ENCODE assay signal across 16 mouse cellular contexts in the genomic region with DNA sequence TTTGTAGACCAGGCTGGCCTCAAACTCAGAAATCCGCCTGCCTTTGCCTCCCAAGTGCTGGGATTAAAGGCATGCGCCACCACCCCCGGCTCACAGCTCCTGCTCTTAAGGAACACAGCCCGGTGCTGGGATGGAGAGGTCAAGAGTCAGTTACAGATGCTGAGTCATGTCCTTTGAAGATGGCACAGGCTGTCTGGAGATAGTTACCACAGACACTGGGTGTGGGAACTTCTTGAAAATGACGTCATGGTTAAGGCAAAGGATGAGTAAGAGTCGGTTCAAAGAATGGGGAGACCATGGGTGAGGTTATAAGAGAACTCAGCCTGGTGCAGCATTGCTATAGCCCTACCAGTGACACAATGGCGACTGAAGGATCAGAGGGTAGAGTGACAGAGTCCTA. TPM values are rescaled to one million over a fixed set of nuclear protein-coding genes. Genes with fewer than 3 reads are reported as not detected.
DNase-seq lines count a peak whose midpoint lies in the region; ATAC-seq and TF ChIP-seq lines count a peak whose summit lies in the region.
"Had no signal": no experiment of that assay in that cellular context is flagged by ENCODE, and none has a peak within 500 bp of the region (broad histone marks: within the 10 kb centered on the region; RNA-seq: fewer than 3 reads in every experiment).

No protein-coding gene starts in this region.

- ATAC-seq in stomach, embryonic 15.5 days (ENCODE audit: insufficient read depth, low FRiP score, low read depth), result peak; percentile 66; the same call in 1 of the 2 replicates
- no peak; the same call in 1 of the 2 replicates for ATAC-seq in stomach, postnatal 0 days (ENCODE audit: low FRiP score, low TSS enrichment)
- ATAC-seq in granulocyte monocyte progenitor cell, adult 5-6 weeks (replicated peaks; ENCODE audit: poor library complexity, severe bottlenecking), result 0 out of 2 replicates have a peak, but pooled peaks have one; percentile 30

- no peak overlapping the region for H3K4me3 ChIP-seq in stomach, embryonic 15.5 days (replicated peaks)
- no peak overlapping the region for H3K4me3 ChIP-seq in stomach, postnatal 0 days (ENCODE audit: low read depth, low read length)
- no peak overlapping the region for H3K4me3 ChIP-seq in myocyte
- H3K4me3 ChIP-seq: heart, embryonic 15.5 days; hindbrain, embryonic 15.5 days; limb, embryonic 10.5 days had no signal

- no peaks in the 10 kb centered on the region for H3K79me2 ChIP-seq in myocyte (ENCODE audit: control insufficient read depth, insufficient read depth)

- no peak for TF ChIP-seq CTCF in stomach, postnatal 0 days (IDR thresholded peaks at IDR 0.05; ENCODE audit: low read depth)

- no peak overlapping the region for H3K9ac ChIP-seq in stomach, embryonic 15.5 days
- H3K9ac ChIP-seq in stomach, postnatal 0 days (ENCODE audit: low read length), result no peak overlapping the region
- H3K9ac ChIP-seq: heart, embryonic 15.5 days; hindbrain, embryonic 15.5 days had no signal

- H3K36me3 ChIP-seq in stomach, embryonic 15.5 days, result no peaks in the 10 kb centered on the region
- H3K36me3 ChIP-seq in stomach, postnatal 0 days (ENCODE audit: control insufficient read depth, insufficient read depth, low read length), result no peaks in the 10 kb centered on the region
- H3K36me3 ChIP-seq in myocyte (ENCODE audit: control insufficient read depth, insufficient read depth), result no peaks in the 10 kb centered on the region
- H3K36me3 ChIP-seq: heart, embryonic 15.5 days; hindbrain, embryonic 15.5 days; limb, embryonic 10.5 days had no signal

- H3K4me1 ChIP-seq in stomach, embryonic 15.5 days, result no peaks in the 10 kb centered on the region
- H3K4me1 ChIP-seq in stomach, postnatal 0 days (replicated peaks; ENCODE audit: control insufficient read depth, insufficient read depth), result no peaks in the 10 kb centered on the region

- DNase-seq in stomach, postnatal 0 days (ENCODE audit: low spot score), result no peak
- DNase-seq in Muller cell, postnatal 12 days (ENCODE audit: inconsistent ontology term), result peak; percentile 14
- DNase-seq in right cerebral cortex, postnatal 4 days, result no peak
- no peak for DNase-seq in spleen, postnatal 4 days (ENCODE audit: low spot score in 2 of 2)
- DNase-seq in cerebellum, adult 18-20 months, result no peak
- DNase-seq: kidney, adult 8-10 months; lung, postnatal 10 days; right cerebral cortex, postnatal 14 days had no signal

- H3K4me2 ChIP-seq in stomach, embryonic 15.5 days, result no peak overlapping the region
- H3K4me2 ChIP-seq in stomach, postnatal 0 days (replicated peaks; ENCODE audit: low read depth), result no peak overlapping the region
- peak overlapping the region; percentile 13 for H3K4me2 ChIP-seq in myocyte (ENCODE audit: low read depth)
- H3K4me2 ChIP-seq: heart, embryonic 15.5 days; hindbrain, embryonic 15.5 days had no signal

- no peak for TF ChIP-seq EP300 in stomach, postnatal 0 days (optimal IDR thresholded peaks at IDR 0.05)

- WGBS in stomach, embryonic 15.5 days, result 65% methylated on average over 7 of the region's 7 CpGs
- 61% methylated on average over 7 of the region's 7 CpGs for WGBS in stomach, postnatal 0 days

- no peak overlapping the region for H3ac ChIP-seq in myocyte (ENCODE audit: control insufficient read depth, insufficient read length)

- H3K27ac ChIP-seq in stomach, embryonic 15.5 days, result no peak overlapping the region
- no peak overlapping the region for H3K27ac ChIP-seq in stomach, postnatal 0 days (replicated peaks)
- H3K27ac ChIP-seq: heart, embryonic 15.5 days; hindbrain, embryonic 15.5 days had no signal

- no peaks in the 10 kb centered on the region for H3K9me3 ChIP-seq in stomach, embryonic 15.5 days
- no peaks in the 10 kb centered on the region for H3K9me3 ChIP-seq in stomach, postnatal 0 days (ENCODE audit: control insufficient read depth, low read length)
- H3K9me3 ChIP-seq: heart, embryonic 15.5 days; hindbrain, embryonic 15.5 days; limb, embryonic 10.5 days had no signal

- no peak for TF ChIP-seq POLR2A in myocyte (IDR thresholded peaks at IDR 0.05; ENCODE audit: insufficient read length, low read depth)

- no peaks in the 10 kb centered on the region for H3K27me3 ChIP-seq in stomach, embryonic 15.5 days (replicated peaks)
- H3K27me3 ChIP-seq in stomach, postnatal 0 days (ENCODE audit: control insufficient read depth, insufficient read depth, low read length), result no peaks in the 10 kb centered on the region
- no peaks in the 10 kb centered on the region for H3K27me3 ChIP-seq in myocyte (ENCODE audit: control insufficient read depth, insufficient read depth, insufficient read length)
- H3K27me3 ChIP-seq: heart, embryonic 15.5 days; hindbrain, embryonic 15.5 days had no signal

TF ChIP-seq in myocyte, 11 proteins besides CTCF, POLR2A, EP300 and RAD21:
- TF ChIP-seq E2F4 (IDR thresholded peaks at IDR 0.05; ENCODE audit: insufficient read depth) (no peak), MYOD1 (IDR thresholded peaks at IDR 0.05; ENCODE audit: control insufficient read depth in 1 of 3, insufficient read length in 2 of 3, low read depth in 2 of 3) (no peak), TCF3 (IDR thresholded peaks at IDR 0.05; ENCODE audit: insufficient read length, low read depth) (no peak), CEBPB (IDR thresholded peaks at IDR 0.05; ENCODE audit: insufficient read depth, poor library complexity, severe bottlenecking) (no peak), MYOG (IDR thresholded peaks at IDR 0.05; ENCODE audit: control insufficient read depth in 1 of 3, insufficient read depth in 1 of 3, insufficient read length in 2 of 3, low read depth in 2 of 3) (no peak), USF1 (IDR thresholded peaks at IDR 0.05; ENCODE audit: low read depth) (no peak)

RNA-seq across cellular contexts. Expression of a gene that starts 33.8 kb away (rescaled TPM):
- polyA plus RNA-seq in stomach, embryonic 15.5 days (2015; fragmentation: Nextera tagmentation; extraction: Ambion mirVana), result 0.14 and 0.15 TPM in 2 replicates
- polyA plus RNA-seq in stomach, postnatal 0 days (2015; fragmentation: Nextera tagmentation; extraction: Ambion mirVana), result 0.31 and 0.34 TPM in 2 replicates
- not detected in 2 replicates for total RNA-seq in granulocyte monocyte progenitor cell, adult 5-6 weeks (2014; fragmentation: Nextera tagmentation)
- not detected in 2 replicates for total RNA-seq in granulocyte monocyte progenitor cell, adult 5-6 weeks (2017)
- 12.4 TPM for polyA plus RNA-seq in myocyte (2012; fragmentation: generic; extraction: Trizol)
- polyA plus RNA-seq: limb, embryonic 10.5 days had no signal

RNA-seq across cellular contexts. Expression of a gene that starts 35.0 kb away (rescaled TPM):
- not detected in 2 replicates for polyA plus RNA-seq in stomach, embryonic 15.5 days (2015; fragmentation: Nextera tagmentation; extraction: Ambion mirVana)
- polyA plus RNA-seq in stomach, postnatal 0 days (2015; fragmentation: Nextera tagmentation; extraction: Ambion mirVana), result 0.19 TPM in 1 of 2 replicates, not detected in the other
- total RNA-seq in granulocyte monocyte progenitor cell, adult 5-6 weeks (2014; fragmentation: Nextera tagmentation), result not detected in 2 replicates
- not detected in 2 replicates for total RNA-seq in granulocyte monocyte progenitor cell, adult 5-6 weeks (2017)
- not detected for polyA plus RNA-seq in myocyte (2012; fragmentation: generic; extraction: Trizol)
- total RNA-seq: layer of hippocampus, postnatal 10 days; midbrain, postnatal 0 days had no signal
- polyA plus RNA-seq: heart, embryonic 15.5 days; limb, embryonic 10.5 days had no signal

RNA-seq across cellular contexts. Expression of a gene that starts 51.3 kb away (rescaled TPM):
- 6.1 and 6.5 TPM in 2 replicates for polyA plus RNA-seq in stomach, embryonic 15.5 days (2015; fragmentation: Nextera tagmentation; extraction: Ambion mirVana)
- 4.5 and 6.2 TPM in 2 replicates for polyA plus RNA-seq in stomach, postnatal 0 days (2015; fragmentation: Nextera tagmentation; extraction: Ambion mirVana)
- total RNA-seq in granulocyte monocyte progenitor cell, adult 5-6 weeks (2014; fragmentation: Nextera tagmentation), result 37.2 and 40.4 TPM in 2 replicates
- 19.3 and 21.7 TPM in 2 replicates for total RNA-seq in granulocyte monocyte progenitor cell, adult 5-6 weeks (2017)
- polyA plus RNA-seq in myocyte (2012; fragmentation: generic; extraction: Trizol), result 6.0 TPM
